Mouse (Mus musculus) gastrocnemius, postnatal 25 days (tissue): Measurements from ENCODE around the gene Engase. TPM values are rescaled to one million over a fixed set of nuclear protein-coding genes. Genes with fewer than 3 reads are reported as not detected.

ENCODE experiments used
- DNase-seq: peaks from one replicate; pipeline ENCODE4 v3.0.0; 2022
- total RNA-seq, 2 experiments: library from RNA; stranded (reverse); gene quantifications; 1 replicate in 1 of 2; 2 replicates in 1 of 2; pipeline ENCODE4 v1.2.3; 2021

Gene Engase
- total RNA-seq, 2 experiments from 2014 or later, result 5.4 to 9.5 TPM

GRCm38 (mm10) chr11:118453886-118454671, 22.6 kb upstream of the Engase start:
- DNase-seq, result peak; percentile 88

GRCm38 (mm10) chr11:118455788-118456187, 20.8 kb upstream of the Engase start:
- DNase-seq, result no peak

DNA sequence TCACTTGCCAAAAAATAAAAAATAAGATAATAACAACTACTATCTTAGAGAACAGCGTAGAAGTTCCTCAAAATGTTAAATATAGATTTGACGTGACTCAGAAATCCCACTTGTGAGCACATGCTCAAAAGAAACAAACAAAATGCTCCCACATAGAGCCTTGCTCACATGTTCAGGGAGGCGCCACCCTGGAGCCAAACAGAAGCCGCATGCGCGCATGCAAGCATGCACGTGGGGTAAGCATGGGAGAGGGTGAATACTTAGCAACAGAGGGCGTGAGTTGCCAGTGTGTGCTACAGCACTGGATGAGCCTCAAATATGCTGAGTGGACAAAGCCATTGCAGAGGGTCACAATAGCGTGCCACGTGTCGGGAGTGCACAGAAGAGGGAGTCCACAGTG, 19.7 kb upstream of the Engase start:
- DNase-seq, result peak; percentile 44

DNA sequence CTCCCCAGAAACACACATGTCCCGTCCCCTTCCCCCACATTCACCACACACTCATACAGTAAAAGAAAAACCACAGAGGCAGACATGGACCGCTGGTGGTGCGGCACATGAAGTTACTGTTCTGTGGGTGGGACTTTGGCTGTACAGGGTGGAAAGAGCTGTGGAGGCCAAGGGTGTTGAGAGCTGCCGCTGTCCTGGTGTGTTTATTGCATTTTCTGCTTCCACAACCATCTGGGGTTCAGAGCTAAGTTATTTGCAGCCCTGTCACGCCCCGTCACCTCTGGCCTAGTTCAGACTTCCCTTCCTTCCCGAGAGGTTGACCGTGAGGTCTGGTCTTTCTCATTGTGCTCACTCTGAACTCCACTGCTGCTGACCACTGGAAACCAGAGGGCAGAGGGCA, 17.6 kb upstream of the Engase start:
- peak; percentile 74 for DNase-seq

DNA sequence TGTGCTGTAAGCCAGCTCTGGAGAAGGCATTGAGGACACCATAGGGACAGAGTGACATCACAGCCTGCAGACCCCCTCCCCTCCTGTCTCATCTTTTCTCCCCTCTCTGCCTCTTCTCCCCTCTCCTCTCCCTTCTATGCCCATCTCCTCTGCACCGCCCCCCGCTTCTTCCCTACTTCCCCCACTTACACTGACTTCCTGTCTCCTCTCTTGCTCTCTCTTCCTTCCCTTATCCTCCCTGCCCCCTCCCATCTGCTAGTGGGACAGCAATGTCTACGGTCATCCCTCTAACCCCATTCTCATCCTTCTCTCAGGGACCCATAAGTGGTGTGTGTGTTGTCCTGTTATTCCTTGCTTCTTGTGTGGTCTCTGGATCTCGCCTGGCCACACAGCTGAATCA, 17.1 kb upstream of the Engase start:
- no peak for DNase-seq

DNA sequence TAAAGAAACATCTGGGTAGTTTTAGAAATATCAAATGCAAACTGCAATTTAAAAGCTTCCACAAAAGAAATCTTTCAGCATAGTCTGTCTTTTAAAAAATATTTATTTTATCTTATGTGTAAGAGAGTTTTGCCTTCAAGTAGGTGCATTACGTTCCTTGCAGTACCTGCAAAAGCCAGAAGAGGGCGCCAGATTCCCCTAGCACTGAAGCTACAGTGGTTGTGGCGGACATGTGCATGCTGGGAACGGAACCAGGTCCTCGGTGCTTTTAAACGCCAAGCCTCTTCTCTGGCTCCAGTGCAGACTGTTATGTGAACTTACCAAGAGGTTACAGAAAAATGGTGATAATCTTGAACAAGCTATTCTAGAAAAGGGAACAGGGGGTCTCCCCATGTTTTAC, 16.3 kb upstream of the Engase start:
- no peak for DNase-seq

DNA sequence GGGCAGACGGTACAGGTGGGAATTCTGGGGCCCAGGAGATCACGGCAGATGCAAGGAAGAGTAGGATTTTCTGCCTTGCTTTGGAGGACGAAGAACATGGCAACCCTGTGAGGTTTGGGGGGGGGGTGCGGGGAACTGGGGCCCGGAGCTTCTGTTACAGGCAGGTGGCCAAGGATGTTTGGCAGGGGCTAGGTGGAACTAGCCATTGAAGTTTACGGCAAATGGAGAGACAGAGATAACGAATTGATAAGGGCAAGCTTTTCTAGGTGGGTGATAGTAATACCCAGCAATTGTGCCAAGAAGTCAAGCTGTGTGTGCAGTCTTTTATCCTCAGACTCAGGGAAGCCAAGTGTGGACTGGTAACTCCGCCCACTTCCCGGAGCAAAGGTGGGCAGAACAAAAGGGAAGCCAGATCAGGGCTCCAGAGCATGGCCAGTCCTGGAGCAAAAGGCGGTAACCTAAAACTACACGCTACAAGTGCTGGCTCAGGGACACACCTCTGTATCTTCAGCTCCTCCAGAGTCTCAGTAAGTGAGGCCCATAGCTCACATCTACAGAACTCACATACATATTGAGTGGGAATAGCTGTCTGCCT, 9.1 kb upstream of the Engase start:
- DNase-seq, result no peak

GRCm38 (mm10) chr11:118469509-118470160, 7.0 kb upstream of the Engase start:
- DNase-seq, result no peak

DNA sequence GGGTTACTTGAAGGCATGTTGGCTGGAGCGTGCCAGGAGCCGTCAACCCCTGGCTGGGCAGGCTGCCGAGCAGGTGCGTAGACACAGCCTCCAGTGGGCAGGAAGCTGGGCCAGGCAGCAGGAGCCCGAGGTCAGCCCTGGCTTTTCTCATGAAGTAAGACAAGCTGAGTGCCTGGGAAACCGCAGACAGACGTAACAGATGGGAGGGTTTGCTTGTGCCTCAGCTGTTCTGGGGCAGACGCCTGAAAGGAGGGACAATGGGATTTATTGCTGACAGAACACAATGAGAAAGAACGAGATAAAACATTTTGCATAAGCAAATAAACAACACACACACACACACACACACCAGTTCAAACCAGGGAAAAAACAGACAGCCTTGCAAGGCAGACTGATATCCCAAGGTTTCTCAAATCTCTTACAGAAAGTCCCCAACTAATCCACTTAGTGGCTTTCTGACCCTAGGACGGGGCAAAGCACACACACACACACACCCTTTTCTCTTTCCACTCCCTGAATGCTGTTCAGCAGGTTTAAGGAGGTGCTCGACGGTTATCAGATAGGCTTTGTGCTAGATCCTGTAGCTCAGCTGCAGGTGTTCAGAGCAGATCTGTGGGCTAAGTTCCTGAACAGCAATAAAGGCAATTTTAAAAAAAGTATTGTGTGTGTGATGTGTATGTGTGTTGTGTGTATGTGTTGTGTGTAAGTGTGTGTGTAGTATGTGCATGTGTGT, 6.2 kb upstream of the Engase start:
- DNase-seq, result no peak

- no peak for DNase-seq
These were observed 5.0 kb upstream of the Engase start for GRCm38 (mm10) chr11:118471676-118472075.

GRCm38 (mm10) chr11:118473161-118473560, 3.5 kb upstream of the Engase start:
- no peak for DNase-seq

DNA sequence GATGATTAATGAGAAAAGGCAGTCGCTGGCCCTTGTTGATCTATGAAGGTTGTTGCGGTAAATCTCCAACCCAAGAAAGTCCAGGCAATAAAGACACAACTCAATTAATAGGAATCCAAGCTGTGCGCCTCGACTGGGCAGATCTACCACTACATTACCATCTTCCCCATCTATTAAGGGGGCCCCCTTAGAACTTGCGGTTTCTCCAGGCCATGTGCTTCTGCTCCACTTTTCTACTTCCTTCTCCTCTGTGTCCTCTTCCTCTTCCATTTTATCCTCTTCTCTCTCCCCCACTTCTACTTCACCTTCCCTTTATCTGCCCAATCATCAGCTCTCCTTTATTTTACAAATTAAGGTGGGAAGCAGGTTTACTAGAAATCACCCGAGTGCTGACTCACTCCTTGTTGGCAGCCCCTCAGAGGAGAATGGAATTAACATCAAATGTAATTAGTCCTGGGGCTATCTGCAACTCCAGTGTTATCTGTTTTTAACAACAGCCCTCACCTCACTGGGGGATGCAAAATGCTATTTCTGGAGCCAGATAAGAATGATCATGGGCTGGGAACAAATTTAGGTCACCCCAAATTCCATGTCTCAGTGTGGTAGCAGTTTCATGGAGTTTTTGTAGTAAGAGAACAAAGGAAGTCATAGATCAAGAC, 2.7 kb upstream of the Engase start:
- no peak for DNase-seq

DNA sequence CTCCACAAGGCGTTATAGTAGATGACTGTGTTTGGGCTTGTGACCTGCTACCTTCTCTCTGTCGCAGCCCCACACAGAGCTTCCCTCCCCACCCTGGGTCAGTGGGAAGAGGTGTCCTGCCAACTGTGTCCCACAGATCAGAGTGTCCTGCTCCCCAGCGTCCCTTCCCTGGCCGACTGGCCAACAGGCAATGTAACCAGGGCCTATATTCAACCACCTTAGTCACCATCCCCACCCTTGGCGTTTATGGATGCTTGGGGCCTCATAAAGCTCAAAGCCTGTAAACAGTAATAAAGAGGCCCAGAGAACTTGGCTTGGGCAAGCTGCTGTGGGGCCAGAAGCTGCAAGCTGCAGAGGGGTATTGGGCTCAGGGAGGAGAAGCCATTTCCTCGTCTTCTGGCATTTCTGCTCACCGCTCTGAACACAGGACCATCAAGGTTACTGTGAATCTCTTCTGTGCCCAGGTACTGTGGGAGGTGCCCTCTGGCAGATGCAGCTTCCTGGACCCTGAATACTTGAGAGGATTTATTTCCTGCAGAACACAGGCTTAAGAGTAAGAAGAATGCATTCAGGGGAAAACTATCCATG, 1.0 kb upstream of the Engase start:
- DNase-seq, result no peak

DNA sequence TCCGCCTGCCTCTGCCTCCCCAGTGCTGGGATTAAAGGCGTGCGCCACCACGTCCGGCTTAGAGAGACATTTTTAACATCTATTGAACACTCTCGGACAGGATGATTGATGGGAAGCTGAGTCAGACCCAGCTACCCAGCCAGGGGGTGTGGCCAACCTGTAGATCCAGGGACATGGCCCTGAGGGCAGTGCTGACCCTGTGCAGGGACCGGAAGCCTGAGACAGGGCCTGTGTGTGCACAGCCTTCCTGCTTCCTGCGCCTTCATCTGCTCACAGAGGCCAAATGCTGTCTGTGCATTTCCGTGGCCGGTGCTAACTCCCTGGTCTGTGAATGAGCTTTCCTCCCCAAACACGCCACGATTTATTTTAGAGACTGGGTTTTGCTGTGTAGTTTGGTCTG, 3.1 kb downstream of the Engase start:
- DNase-seq, result no peak

DNA sequence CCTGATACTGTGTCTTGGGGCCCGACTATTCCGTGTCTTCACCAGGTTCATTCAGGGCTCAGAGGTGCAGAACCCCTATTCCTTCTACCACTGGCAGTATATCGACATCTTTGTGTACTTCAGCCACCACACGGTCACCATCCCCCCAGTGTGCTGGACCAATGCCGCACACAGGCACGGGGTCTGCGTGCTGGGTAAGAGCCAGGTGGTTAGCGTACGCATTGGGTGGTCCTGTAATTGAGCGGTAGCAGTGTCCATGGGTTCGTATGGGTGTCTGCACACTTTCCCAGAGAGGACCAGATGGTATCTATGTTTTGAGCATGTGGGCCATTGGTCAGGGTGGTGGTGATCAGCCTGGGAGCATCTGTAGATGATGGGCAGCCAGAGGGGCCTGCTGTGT, 4.6 kb downstream of the Engase start:
- DNase-seq, result no peak

DNA sequence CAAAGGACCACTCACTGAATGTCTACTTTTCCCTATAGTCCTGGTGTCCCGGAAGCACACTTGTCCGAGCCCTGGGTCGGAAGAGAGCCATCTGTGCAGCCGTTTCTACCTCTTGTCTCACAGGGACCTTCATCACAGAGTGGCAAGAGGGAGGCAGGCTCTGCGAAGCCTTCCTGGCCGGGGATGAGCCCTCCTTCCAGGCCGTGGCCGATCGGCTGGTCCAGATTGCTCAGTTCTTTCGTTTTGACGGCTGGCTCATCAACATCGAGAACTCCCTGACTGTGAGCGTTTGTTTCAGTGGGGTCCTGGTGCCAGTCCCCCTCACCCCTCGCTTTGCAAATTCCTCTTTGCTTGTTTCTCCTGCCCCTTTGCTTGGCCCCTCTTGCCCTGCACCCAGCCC, 5.1 kb downstream of the Engase start:
- no peak for DNase-seq

DNA sequence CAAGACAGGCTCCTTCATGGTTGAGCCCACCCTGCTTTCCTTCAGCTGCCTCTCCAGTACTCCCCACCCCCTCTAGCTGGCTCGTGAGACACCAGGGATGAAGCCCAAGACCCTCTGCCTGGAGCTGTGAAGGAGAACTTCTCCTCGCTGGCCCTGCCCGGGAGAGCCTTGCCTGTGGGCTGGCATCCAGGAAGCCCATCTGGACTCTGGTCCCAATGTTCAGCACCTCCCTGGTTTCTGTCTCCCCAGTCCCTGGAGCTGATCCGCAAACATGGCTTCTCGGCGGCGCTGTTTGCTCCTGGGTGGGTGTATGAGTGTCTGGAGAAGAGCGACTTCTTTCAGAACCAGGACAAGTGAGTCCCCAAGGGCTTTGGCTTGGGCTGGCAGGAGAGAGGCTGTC, 7.5 kb downstream of the Engase start:
- DNase-seq, result no peak

DNA sequence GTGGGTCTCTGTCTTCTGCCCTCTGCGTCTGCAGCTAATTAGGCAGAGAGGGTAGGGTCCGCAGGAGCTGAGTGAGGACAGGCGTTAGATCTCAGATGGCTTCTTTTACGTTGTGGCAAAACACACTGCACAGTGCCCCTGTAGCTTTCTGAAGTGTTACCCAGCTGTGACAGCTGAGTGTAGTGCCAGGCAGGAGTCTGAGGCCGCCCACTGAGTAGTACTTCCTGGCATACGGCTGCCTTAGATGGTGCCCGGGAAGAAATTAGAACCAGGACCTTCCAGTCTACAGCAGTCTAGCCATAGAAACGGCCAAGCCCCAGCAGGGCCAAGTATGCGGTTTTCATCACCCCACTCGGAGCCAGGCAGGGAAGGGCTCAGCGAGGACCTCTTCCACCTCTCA, 8.7 kb downstream of the Engase start:
- no peak for DNase-seq

GRCm38 (mm10) chr11:118485780-118486179, 9.2 kb downstream of the Engase start:
- no peak for DNase-seq

DNA sequence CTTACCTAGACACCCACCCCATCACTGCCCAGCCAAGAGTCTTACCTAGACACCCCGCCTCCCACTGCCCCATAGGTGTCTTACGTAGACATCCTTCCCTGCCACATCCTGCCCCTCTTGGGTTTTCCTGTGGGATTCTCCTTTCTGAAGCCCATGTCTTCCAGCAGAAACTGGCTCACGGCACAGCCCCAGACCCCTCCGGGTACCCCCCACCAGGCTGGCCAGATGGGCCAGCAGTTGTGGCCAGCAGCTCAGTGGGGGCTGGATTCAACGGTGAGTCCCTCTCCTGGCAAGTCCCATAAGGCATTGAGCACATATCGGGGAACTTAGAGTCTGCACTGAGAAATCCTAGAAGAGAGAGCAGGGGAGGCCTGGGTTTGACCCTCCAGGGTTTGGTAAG, 9.7 kb downstream of the Engase start:
- DNase-seq, result no peak

- DNase-seq, result no peak
These were observed 10.5 kb downstream of the Engase start for GRCm38 (mm10) chr11:118486881-118487772.
